ENCODE assay signal across 8 mouse cellular contexts in genomic region chr17:25796951-25797369, GRCm38 (mm10). TPM values are rescaled to one million over a fixed set of nuclear protein-coding genes. Genes with fewer than 3 reads are reported as not detected.
DNase-seq lines count a peak whose midpoint lies in the region; ATAC-seq and TF ChIP-seq lines count a peak whose summit lies in the region.

TSS of gene Metrn (minus strand) at chr17:25797136.

- H3K27ac ChIP-seq in heart, embryonic 13.5 days (replicated peaks): no peak within 1 kb of the TSS
- H3K27ac ChIP-seq in kidney, postnatal 0 days: no peak within 1 kb of the TSS; the same call in 1 of the 2 replicates
- no peak within 1 kb of the TSS for H3K27ac ChIP-seq in liver, embryonic 14.5 days
- H3K27ac ChIP-seq in stomach, embryonic 16.5 days (ENCODE audit: low read length): peak within 1 kb of the TSS; percentile 27

- under 1% methylated on average over 35 of the region's 35 CpGs for WGBS in heart, embryonic 13.5 days
- 1% methylated on average over 35 of the region's 35 CpGs for WGBS in kidney, postnatal 0 days
- WGBS in liver, embryonic 14.5 days (ENCODE audit: insufficient replicate concordance): under 1% methylated on average over 35 of the region's 35 CpGs
- WGBS in stomach, embryonic 16.5 days: under 1% methylated on average over 35 of the region's 35 CpGs

- peak within 1 kb of the TSS; percentile 97 for H3K4me2 ChIP-seq in heart, embryonic 13.5 days
- H3K4me2 ChIP-seq in kidney, postnatal 0 days (ENCODE audit: low read length): peak within 1 kb of the TSS; percentile 87
- peak within 1 kb of the TSS; percentile 92 for H3K4me2 ChIP-seq in liver, embryonic 14.5 days (ENCODE audit: low read depth)
- peak within 1 kb of the TSS; percentile 93 for H3K4me2 ChIP-seq in stomach, embryonic 16.5 days (ENCODE audit: low read depth, low read length)

- peak within 1 kb of the TSS; percentile 82 for H3K4me3 ChIP-seq in erythroblast, embryonic 14.5 days (replicated peaks)
- peak within 1 kb of the TSS; percentile 77 for H3K4me3 ChIP-seq in heart, embryonic 13.5 days
- H3K4me3 ChIP-seq in kidney, postnatal 0 days (replicated peaks; ENCODE audit: low read depth, low read length): peak within 1 kb of the TSS; percentile 78
- H3K4me3 ChIP-seq in liver, embryonic 14.5 days (ENCODE audit: insufficient read depth in 1 of 2, low read depth in 2 of 2, low read length in 2 of 2): peak within 1 kb of the TSS; percentile 57 to 62
- H3K4me3 ChIP-seq in stomach, embryonic 16.5 days (replicated peaks; ENCODE audit: low read length): peak within 1 kb of the TSS; percentile 87

- TF ChIP-seq CTCF in kidney, postnatal 0 days (IDR thresholded peaks at IDR 0.05; ENCODE audit: low read depth): no peak
- no peak for TF ChIP-seq CTCF in liver, embryonic 14.5 days (IDR thresholded peaks at IDR 0.05; ENCODE audit: low read depth)

- H3K4me1 ChIP-seq in erythroblast, embryonic 14.5 days (ENCODE audit: control insufficient read depth): peaks cover 52% of the 10 kb centered on the region
- peaks cover 41% of the 10 kb centered on the region for H3K4me1 ChIP-seq in heart, embryonic 13.5 days
- H3K4me1 ChIP-seq in kidney, postnatal 0 days (replicated peaks; ENCODE audit: insufficient read depth, low read length): peaks cover 26% of the 10 kb centered on the region
- H3K4me1 ChIP-seq in liver, embryonic 14.5 days (replicated peaks; ENCODE audit: control insufficient read depth in 2 of 2, insufficient read depth in 2 of 2, low read length in 1 of 2): peaks cover 11 to 20% of the 10 kb centered on the region in 2 experiments
- peaks cover 31% of the 10 kb centered on the region for H3K4me1 ChIP-seq in stomach, embryonic 16.5 days (ENCODE audit: control insufficient read depth, insufficient read depth, low read length)

- DNase-seq in CD4-positive, CD25-positive, alpha-beta regulatory T cell, adult 2 months (ENCODE audit: low read depth, low spot score): peak; percentile 87
- DNase-seq in adrenal gland, postnatal 4 days (ENCODE audit: low spot score in 2 of 2): peak; percentile 73 to 80
- peak; percentile 94 for DNase-seq in kidney, postnatal 0 days (ENCODE audit: low spot score)
- DNase-seq in liver, embryonic 14.5 days (ENCODE audit: low read depth in 3 of 3, low spot score in 3 of 3): peak; percentile 70 to 75 (median 73)
- DNase-seq in natural killer cell, adult 2 months (ENCODE audit: low spot score in 2 of 2): peak; percentile 69 to 75

- H3K36me3 ChIP-seq in erythroblast, embryonic 14.5 days (ENCODE audit: control insufficient read depth): peaks cover 7% of the 10 kb centered on the region
- H3K36me3 ChIP-seq in heart, embryonic 13.5 days: no peaks in the 10 kb centered on the region
- H3K36me3 ChIP-seq in kidney, postnatal 0 days (ENCODE audit: insufficient read depth, low read length): no peaks in the 10 kb centered on the region
- no peaks in the 10 kb centered on the region for H3K36me3 ChIP-seq in liver, embryonic 14.5 days (replicated peaks; ENCODE audit: control insufficient read depth, insufficient read depth, low read depth)
- no peaks in the 10 kb centered on the region for H3K36me3 ChIP-seq in stomach, embryonic 16.5 days (ENCODE audit: control insufficient read depth, insufficient read depth, low read length)

- peak within 1 kb of the TSS; percentile 85 for H3K9ac ChIP-seq in heart, embryonic 13.5 days
- H3K9ac ChIP-seq in kidney, postnatal 0 days (ENCODE audit: low read depth, low read length): peak within 1 kb of the TSS; percentile 73
- peak within 1 kb of the TSS; percentile 74 for H3K9ac ChIP-seq in liver, embryonic 14.5 days (replicated peaks)
- peak within 1 kb of the TSS; percentile 80 for H3K9ac ChIP-seq in stomach, embryonic 16.5 days (ENCODE audit: low read length)

- no peaks in the 10 kb centered on the region for H3K9me3 ChIP-seq in erythroblast, embryonic 14.5 days (ENCODE audit: control insufficient read depth, low read length)
- no peaks in the 10 kb centered on the region for H3K9me3 ChIP-seq in heart, embryonic 13.5 days
- H3K9me3 ChIP-seq in kidney, postnatal 0 days (replicated peaks; ENCODE audit: low read length): no peaks in the 10 kb centered on the region
- no peaks in the 10 kb centered on the region for H3K9me3 ChIP-seq in liver, embryonic 14.5 days (ENCODE audit: control insufficient read depth, low read length)
- H3K9me3 ChIP-seq in stomach, embryonic 16.5 days (replicated peaks; ENCODE audit: control insufficient read depth, low read length): no peaks in the 10 kb centered on the region

- ATAC-seq in heart, embryonic 13.5 days (ENCODE audit: extremely low read depth, insufficient number of reproducible peaks, low FRiP score, low TSS enrichment): no peak
- ATAC-seq in kidney, postnatal 0 days (replicated peaks; ENCODE audit: low FRiP score, low read depth): peak; percentile 65
- ATAC-seq in liver, embryonic 14.5 days (ENCODE audit: insufficient read depth): peak; percentile 79
- peak; percentile 76 for ATAC-seq in stomach, embryonic 16.5 days (ENCODE audit: insufficient read depth, low FRiP score)

- peaks cover 8% of the 10 kb centered on the region for H3K27me3 ChIP-seq in erythroblast, embryonic 14.5 days (ENCODE audit: control insufficient read depth)
- peaks cover under 1% of the 10 kb centered on the region; the same call in 1 of the 2 replicates for H3K27me3 ChIP-seq in heart, embryonic 13.5 days (replicated peaks)
- no peaks in the 10 kb centered on the region for H3K27me3 ChIP-seq in kidney, postnatal 0 days (ENCODE audit: insufficient read depth, low read length)
- no peaks in the 10 kb centered on the region for H3K27me3 ChIP-seq in liver, embryonic 14.5 days (ENCODE audit: control insufficient read depth, insufficient read depth, low read length)
- no peaks in the 10 kb centered on the region for H3K27me3 ChIP-seq in stomach, embryonic 16.5 days (ENCODE audit: control insufficient read depth, insufficient read depth, low read length)

- TF ChIP-seq EP300 in liver, embryonic 14.5 days (IDR thresholded peaks at IDR 0.05; ENCODE audit: low read depth): no peak

RNA-seq across cellular contexts. Expression of gene Metrn, which starts in this region (rescaled TPM):
- 10 to 100 TPM; 71.1 to 74.5 TPM for total RNA-seq in adrenal gland, postnatal 4 days (2021)
- polyA plus RNA-seq in erythroblast, embryonic 14.5 days (2012): 7.2 and 7.4 TPM in 2 replicates
- 28.1 and 28.9 TPM in 2 replicates for polyA plus RNA-seq in heart, embryonic 13.5 days (2015; fragmentation: Nextera tagmentation; extraction: Ambion mirVana)
- 45.4 and 50.9 TPM in 2 replicates for polyA plus RNA-seq in kidney, postnatal 0 days (2015; fragmentation: Nextera tagmentation; extraction: Ambion mirVana)
- 20.3 and 27.3 TPM in 2 replicates for polyA plus RNA-seq in liver, embryonic 14.5 days (2012; rRNA removed)
- polyA plus RNA-seq in liver, embryonic 14.5 days (2014; fragmentation: Nextera tagmentation; extraction: Ambion mirVana): 4.1 TPM in 2 replicates
- polyA plus RNA-seq in stomach, embryonic 16.5 days (2015; fragmentation: Nextera tagmentation; extraction: Ambion mirVana): 25.4 and 28.0 TPM in 2 replicates
